Mouse (Mus musculus) MEL (cell line): ENCODE results near the gene Tmem143.
"Not testable (repeated sequence)": the region's sequence is repeated elsewhere in the genome, so short reads cannot be mapped to it uniquely, and the experiment has no call there.

Source experiments
- TCF12 ChIP-seq: IDR thresholded peaks from 2 replicates; pipeline ENCODE4 v1.6.1; 2014; ENCODE audit warnings: low read depth, mild to moderate bottlenecking, inconsistent platforms, low read length, improper control_type of control experiment, moderate library complexity
- ZMIZ1 ChIP-seq: IDR thresholded peaks from 2 replicates; pipeline ENCODE4 v1.6.1; 2012; ENCODE audit warnings: low read depth, mild to moderate bottlenecking, inconsistent platforms, low read length, improper control_type of control experiment, moderate library complexity

GRCm38 (mm10) chr7:45898125-45898524 is 1.4 kb downstream of the Tmem143 start:
- TF ChIP-seq ZMIZ1, TCF12: not testable (repeated sequence)
